Mouse (Mus musculus): ENCODE measurements around the gene Cbfa2t2.
A peak's percentile ranks its signal among the peaks of the same experiment; 100 is the strongest.

The Cbfa2t2 gene

DNA sequence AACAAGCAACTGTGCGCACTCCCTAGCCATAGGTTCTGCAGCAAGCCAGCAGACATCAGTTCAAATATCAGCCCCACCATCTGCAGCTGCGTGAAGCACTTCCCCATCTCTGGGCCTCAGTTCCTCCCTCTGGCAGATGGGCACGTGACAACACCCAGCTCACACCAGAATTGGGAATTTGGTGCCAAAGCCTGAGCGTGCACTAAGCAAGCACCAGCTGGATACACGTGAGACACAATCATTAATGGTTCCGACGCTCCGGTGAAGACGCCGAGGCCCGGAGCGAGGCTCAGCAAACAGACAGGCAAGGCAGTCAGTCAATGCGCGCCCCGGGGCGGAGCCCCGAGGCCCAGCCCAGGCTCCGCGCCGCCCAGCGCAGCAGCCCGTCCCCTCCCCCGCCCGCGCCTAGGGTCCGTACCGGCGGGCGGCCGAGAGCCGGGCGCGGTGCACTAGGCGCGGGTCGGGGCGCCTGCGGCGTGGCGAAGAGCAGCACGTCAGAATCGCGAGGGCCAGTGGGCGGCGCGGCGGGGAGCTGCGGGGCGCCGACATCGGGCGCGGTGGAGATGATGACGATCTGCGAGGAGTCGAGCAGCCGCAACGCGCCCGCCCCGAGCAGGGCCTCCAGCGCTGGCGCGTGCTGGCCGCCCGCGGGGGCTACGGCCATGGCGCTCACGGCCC is 132.9 kb downstream of the Cbfa2t2 start:
- peak; percentile 85 for DNase-seq (ENCODE audit: low spot score)

DNA sequence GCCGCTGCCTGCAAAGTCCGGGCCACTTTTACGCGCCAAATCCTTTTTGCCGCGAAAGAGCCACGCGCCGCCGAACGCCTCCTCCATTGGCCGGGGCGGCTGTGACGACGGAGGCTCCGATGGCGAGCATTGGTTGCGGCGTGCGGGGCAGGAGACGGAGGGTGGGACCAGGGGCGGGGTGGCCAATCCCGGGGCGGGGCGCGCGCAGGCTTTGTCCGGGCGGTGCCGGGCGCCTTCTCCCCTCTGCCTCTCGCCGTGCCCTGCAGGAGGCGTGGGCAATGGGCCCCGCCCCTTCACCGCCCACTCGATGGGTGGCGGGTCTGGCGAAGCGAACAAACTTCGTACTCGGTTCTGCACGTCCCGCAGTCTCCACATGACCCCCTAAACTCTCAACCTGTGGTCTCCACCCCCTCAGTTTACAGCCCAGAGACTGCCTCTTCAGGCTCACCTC is 133.6 kb downstream of the Cbfa2t2 start, which contains the start of gene E2f1:
Gene E2f1, minus strand, starts transcription at position 57 of the 451 bp plus-strand sequence.
- DNase-seq (ENCODE audit: low spot score), result peak; percentile 96

GRCm38 (mm10) chr2:154570666-154571065 is 134.4 kb downstream of the Cbfa2t2 start:
- no peak for DNase-seq (ENCODE audit: low spot score)

GRCm38 (mm10) chr2:154571266-154571665 is 135.0 kb downstream of the Cbfa2t2 start:
- no peak for DNase-seq (ENCODE audit: low spot score)

GRCm38 (mm10) chr2:154571976-154572375 is 135.7 kb downstream of the Cbfa2t2 start:
- no peak for DNase-seq (ENCODE audit: low spot score)

DNA sequence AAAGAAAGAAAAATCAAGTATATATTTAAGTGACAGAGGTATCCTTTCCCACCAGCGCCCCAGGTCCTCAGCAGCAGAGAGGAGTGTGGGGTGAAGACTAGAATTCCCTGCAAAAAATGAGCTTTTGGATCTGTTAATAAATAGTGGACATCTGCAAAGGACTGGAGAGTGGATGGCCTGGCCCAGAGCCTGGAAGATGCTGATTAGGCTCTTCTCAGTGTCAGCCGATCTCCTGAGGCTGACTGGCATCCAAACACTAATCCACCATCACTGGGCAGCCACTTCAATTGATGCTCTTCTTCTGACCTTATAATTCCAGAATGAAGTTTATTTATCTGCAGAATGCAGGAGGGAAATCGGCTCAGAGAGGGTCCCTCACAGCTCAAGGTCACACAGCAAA is 136.7 kb downstream of the Cbfa2t2 start:
- DNase-seq (ENCODE audit: low spot score), result no peak

DNA sequence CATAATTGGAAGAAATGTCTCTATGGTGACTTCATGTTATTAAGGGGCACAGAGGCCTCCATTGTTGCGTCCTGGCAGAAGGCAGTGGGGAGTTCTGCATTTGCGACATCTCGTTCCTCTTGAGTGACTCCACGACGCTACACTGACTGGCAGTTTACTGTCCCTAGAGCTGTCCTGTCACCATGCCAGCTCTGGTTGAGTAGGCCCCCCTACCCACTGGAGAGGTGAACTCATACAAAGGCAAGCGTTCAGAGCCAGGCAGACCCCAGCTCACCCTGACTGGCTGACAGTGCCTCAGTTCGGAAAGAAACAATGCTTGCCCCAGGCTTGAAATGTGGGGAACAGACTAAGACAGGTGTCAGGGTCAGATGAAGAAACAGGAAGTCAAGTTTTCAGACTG is 138.0 kb downstream of the Cbfa2t2 start:
- no peak for DNase-seq (ENCODE audit: low spot score)

GRCm38 (mm10) chr2:154576876-154577743 is 140.8 kb downstream of the Cbfa2t2 start:
- no peak for DNase-seq (ENCODE audit: low spot score)

DNA sequence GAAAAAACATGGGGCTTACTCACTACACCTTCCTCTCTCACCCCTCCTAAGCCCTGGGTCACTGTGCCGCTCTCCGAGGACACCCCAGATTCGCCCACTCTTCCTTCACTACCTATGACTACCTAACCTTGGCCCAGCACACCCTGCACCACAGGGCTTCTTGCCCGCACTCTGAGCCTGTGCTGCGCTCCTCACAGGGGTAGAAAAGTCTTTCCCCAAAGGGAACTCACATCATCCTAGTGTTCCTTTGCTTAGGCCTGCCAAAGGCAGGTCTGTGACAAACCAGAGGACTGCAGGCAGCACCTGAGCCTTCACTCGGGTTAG is 141.4 kb downstream of the Cbfa2t2 start:
- DNase-seq (ENCODE audit: low spot score), result no peak

GRCm38 (mm10) chr2:154580586-154580985 is 144.3 kb downstream of the Cbfa2t2 start:
- DNase-seq (ENCODE audit: low spot score), result peak; percentile 90

DNA sequence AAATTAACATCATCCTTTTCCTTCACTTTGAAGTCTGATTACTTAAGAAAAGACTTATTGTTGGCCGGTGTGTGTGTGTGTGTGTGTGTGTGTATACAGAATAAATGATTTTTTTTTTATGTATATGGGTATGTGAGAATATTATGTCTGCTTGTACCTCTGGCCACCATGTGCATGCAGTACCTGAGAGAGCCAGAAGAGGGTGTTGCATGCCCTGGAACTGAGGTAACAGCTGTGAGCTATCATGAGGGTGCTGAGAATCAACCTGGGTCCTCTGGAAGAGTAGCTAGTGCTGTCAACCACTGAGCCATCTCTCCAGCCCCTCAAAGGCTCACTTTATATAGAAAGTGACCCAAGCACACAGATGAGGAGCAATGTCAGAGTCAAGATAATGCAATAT is 145.1 kb downstream of the Cbfa2t2 start:
- DNase-seq (ENCODE audit: low spot score), result no peak

DNA sequence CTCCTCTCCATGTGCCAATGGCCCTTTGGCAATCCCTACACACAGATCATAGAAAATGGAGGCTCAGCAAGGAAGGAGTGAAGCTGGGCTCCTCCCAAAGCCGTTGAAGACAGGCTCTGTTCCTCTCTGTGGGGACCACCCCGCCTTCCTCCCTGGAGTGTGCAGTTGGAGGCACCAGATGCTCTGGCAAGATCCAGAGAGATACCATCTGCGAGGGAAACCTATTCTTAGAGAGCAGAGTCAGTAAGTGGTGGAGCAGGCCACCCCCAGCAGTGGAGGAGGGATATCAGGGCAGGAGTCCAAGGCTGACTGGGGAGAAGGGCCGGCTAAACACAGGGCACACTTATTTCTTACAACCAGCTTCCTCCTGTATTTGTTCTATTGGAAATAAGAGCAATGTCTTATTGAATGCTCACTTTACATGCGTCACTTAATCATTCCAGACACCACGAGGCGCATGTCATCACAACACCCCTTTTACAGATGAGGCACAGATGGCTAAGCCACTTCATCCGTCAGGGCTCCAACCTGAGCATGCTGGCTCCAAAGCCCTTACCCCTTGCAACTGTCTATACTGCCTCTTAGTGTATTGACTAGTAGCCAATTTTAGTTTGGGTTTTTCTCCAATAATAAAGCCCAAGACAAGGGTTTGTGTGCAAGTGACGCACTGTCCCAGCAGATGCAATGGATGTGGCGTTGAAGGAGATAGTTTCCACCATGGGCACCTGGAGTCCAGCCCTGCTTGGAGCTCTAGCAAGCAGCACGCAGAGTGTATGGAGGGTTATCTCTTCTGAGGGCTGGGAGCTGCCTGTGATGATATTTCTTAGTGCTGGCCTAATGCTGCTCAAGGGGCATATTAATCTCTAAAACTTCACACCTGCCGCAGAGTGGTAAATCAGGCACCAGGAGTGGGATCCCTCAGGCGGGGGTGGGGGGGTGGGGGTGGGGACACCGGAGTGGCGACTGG is 147.9 kb downstream of the Cbfa2t2 start:
- DNase-seq (ENCODE audit: low spot score), result peak; percentile 57

- peak; percentile 56 for DNase-seq (ENCODE audit: low spot score)
Measured at GRCm38 (mm10) chr2:154584931-154585601, 148.8 kb downstream of the Cbfa2t2 start.

DNA sequence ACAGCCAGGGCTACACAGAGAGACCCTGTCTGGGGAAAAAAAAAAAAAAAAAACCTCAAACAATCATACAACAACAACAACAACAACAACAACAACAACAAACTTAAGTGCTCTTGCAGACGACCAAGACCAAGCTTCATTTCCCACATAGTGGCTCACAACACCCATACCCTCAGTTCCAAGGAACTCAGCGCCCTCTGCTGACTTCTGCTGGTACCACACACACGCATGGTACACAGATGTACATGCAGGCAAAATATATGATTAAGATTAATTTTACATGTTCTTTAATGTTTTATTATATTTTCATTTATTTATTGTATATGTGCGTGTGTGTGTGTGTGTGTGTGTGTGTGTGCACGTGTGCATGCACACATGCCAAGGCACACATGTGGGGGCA is 150.1 kb downstream of the Cbfa2t2 start:
- peak; percentile 54 for DNase-seq (ENCODE audit: low spot score)
